Mouse (Mus musculus) WW6 (cell line): ENCODE data around the gene Gm2016.
"Not testable (repeated sequence)": the region's sequence is repeated elsewhere in the genome, so short reads cannot be mapped to it uniquely, and the experiment has no call there.

Experiments used
- DNase-seq: peaks from one replicate; pipeline ENCODE4 v3.0.0-alpha.2; 2013; ENCODE audit warnings: low read depth, low spot score

Gene Gm2016

DNA sequence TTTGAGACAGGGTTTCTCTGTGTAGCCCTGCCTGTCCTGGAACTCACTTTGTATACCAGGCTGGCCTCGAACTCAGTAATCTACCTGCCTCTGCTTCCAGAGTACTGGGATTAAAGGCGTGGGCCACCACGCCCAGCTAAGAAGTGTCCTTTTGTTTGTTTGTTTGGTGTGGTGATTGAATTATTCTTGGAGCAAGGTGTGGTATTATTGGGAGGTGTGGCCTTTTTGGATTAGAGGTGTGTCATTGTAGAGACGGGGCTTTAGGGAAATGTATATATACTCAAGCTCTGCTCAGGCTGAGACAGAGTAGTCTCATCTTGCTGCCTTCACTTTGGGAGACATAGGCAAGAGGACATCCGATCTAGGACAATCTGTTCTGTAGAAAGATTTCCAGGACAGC, at the start of gene Gm2016:
Gene Gm2016, plus strand, starts transcription at position 301 of the 400 bp plus-strand sequence.
- DNase-seq = not testable (repeated sequence)

DNA sequence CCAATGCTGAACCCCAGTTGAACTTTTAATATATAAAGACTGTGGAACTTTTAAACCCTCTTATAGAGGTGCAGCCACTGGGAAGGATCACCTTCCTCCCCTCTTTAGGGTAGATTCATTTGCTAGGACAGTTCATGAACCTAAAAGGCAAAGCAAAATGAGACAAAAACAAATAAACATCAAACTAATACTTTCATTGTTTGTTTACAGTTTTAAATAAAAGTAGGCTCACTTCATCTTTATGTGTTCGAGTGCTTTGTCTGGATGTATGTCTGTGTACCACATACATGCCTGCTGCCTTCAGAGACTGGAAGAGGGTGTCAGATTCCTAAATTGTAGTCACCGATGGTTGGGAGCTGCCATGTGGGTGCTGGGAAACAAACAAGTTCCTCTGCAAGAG, 31.6 kb upstream of the Gm2016 start, which contains the start of gene Gm2001:
Gene Gm2001, minus strand, starts transcription at position 101 of the 400 bp plus-strand sequence.
- not testable (repeated sequence) for DNase-seq

DNA sequence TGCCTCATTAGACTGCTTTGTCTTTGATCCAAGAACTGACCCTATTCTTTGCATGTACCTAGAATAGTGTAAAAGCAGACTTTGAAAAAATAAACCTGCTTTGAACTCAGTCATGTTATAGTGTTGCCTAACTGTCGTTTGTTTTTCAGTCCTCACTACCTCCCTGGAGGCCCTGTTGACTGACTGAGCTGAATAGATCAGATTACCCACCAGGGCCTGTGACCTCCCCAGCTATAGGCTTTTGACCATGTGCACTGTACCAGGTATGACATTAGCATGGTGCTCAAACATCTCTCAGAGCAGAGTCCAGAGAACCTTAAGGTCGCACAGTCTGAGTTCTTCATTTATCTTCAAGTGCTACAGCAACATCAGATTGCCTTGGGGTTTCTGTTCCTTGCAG, 23.2 kb upstream of the Gm2016 start:
- not testable (repeated sequence) for DNase-seq

DNA sequence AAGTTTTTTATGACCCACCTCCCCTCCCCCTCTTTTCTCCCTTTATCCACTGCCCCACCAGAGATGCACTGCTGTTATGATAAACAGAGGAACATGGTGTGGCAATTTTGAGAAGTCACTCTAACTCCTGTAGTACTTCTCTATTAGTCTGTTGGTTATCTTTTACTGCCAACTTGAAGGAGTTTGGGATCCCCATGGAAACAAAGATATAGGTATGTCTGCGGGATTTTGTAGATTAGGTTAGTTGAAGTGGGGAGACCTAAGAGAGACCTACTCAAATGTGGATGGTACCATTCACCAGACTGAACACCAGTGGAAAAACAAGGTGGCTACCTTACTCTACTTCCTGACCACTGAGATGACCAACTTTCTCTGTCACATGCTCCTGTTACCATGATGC, 17.8 kb upstream of the Gm2016 start:
- not testable (repeated sequence) for DNase-seq

DNA sequence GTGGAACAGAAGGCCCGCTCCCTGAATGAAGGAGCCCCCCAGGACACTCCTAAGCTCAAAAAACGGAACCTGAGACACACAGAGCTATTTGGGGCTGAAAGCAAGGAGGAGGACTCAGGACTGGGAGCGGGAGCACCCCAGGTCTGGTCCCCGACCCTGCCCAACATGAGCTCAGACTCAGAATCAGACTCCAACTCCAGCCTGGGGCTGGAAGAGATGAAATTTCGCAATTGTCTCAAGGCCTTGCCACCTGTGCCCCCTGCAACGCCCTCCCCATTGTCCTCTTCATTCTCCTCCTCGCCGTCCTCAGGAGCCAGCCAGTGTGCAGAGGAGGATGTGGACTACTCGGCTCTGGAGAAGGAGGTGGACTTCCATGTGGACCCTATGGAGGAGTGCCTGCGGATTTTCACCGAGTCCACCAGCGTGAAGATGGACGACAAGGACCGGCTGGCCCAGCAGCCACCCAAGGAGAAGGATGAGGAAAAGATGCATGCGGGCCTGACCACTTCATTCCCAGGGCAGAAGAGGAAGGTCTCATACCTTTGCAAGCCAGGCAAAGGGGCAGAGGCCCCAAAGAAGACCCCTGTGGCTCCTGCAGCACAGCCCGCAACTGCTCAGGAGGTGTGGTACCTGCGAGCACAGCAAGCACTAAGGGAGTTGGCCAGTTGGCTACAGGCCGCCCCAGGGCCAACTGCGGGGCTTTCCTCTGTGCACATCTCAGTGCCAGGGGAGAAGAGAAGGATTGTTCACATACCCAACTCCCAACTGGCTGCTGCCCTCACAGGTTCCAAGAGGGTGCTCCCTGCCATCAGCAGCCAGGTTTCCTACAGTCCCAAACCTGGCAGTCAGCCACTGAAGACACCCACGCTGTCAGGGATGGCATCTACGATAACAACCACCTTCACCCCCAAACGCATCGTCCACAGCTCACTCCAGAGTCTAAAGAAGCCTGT, 11.9 kb upstream of the Gm2016 start:
- DNase-seq = not testable (repeated sequence)

DNA sequence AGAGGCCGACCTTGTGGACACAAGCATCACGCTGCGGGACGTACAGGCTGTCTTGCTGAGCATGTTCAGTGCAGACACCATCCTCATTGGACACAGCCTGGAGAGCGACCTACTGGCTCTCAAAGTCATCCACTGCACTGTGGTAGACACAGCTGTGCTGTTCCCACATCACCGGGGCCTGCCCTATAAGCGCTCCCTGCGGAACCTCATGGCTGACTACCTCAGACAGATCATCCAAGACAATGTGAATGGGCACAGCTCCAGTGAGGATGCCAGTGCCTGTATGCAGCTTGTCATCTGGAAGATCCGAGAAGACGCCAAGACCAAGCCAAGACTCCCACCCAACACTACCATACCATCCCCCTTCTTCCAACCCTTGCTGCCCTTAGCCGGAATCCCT, 10.2 kb upstream of the Gm2016 start:
- not testable (repeated sequence) for DNase-seq

DNA sequence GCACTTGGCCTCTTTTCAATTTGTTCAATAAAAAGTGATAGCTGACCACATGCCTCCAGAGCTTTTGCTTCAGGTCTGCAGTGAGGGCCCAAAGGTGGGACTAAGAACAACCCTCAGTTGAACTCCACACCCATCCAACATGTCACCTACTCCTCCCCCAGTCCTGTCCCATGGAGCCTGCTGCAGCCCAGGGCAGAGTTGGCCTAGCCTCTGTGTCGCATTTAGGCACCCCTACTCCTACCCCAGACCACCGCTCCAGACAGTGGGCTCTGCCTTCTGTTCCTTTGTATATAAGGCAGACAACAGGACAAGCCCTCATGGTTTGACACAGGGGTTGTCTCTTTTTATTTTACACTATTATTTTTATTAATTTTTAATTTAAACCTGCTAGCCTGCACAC, 9.8 kb upstream of the Gm2016 start:
- DNase-seq = not testable (repeated sequence)

DNA sequence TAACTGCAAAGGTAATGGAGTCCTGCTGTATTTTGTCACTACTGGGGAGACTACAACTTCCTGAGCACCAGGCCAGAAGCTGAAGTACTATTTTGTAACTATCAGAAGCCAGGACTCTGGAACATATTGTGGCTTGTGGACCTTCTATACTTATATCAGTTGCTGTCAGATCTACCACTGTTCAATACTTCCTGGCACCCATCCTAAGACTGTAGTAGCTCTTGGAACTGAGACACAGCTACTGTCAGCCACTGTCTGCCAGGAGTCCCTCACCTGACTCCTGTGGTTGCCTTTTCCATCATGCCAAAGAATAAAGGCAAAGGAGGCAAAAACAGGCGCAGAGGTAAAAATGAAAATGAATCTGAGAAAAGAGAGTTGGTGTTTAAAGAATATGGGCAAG, 21.2 kb downstream of the Gm2016 start, which contains the start of gene Gm2022:
Gene Gm2022, plus strand, starts transcription at position 301 of the 400 bp plus-strand sequence.
- not testable (repeated sequence) for DNase-seq

DNA sequence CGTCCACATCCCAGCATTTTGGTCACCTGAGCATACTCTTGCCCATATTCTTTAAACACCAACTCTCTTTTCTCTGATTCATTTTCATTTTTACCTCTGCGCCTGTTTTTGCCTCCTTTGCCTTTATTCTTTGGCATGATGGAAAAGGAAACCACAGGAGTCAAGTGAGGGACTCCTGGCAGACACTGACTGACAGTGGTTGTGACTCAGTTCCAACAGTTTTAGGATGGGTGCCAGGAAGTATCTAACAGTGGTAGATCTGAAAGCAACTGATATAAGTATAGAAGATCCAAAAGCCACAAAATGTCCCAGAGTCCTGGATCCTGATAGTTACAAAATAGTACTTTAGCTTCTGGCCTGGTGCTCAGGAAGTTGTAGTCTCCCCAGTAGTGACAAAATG, 45.8 kb downstream of the Gm2016 start, which contains the start of gene Gm2035:
Gene Gm2035, minus strand, starts transcription at position 137 of the 400 bp plus-strand sequence.
- DNase-seq = not testable (repeated sequence)
